Mouse (Mus musculus): ENCODE measurements around the gene Tex9.

DNA sequence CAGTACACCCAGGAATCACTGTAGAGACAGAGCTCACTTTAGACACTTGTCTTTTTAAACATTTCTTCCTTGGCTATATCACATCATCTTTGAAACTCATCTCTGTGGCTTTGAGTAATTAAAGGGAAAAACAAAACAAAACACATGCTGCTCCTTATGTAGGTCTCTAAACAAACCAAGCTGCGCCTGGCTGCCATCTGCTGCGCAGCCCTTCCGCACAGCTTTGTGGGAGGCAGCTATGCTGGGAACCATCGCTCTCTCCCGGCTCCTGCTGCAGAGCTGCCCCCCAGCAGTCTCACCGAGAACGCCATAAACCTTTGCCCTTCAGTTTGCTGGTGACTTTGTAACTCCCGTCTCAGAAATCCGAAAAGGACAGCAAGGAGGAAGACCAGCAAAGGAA, 16.5 kb downstream of the Tex9 start:
- TF ChIP-seq CTCF (IDR thresholded peaks at IDR 0.05; ENCODE audit: low read depth) (no peak), EP300 (IDR thresholded peaks at IDR 0.05; ENCODE audit: low read depth) (no peak)
